Mouse (Mus musculus) ES-E14 (cell line): Measurements from ENCODE around the gene Rbm7. TPM values are rescaled to one million over a fixed set of nuclear protein-coding genes. Genes with fewer than 3 reads are reported as not detected.
"Not testable (repeated sequence)": the region's sequence is repeated elsewhere in the genome, so short reads cannot be mapped to it uniquely, and the experiment has no call there.

Source experiments
- DNase-seq: peaks from one replicate; pipeline ENCODE4 v3.0.0-alpha.2; 2013; ENCODE audit warnings: low read depth, low spot score
- H3K27ac ChIP-seq: 2 replicates; pipeline ENCODE4 v1.5.1; 2012; ENCODE audit warnings: low read depth, mild to moderate bottlenecking, low read length, moderate library complexity, mixed read lengths; ENCODE audit not compliant: poor library complexity, insufficient read depth, severe bottlenecking
- H3K36me3 ChIP-seq: 2 replicates; pipeline ENCODE4 v1.6.1; 2012; ENCODE audit warnings: mild to moderate bottlenecking, low read length, moderate library complexity, mixed read lengths; ENCODE audit not compliant: control insufficient read depth, poor library complexity, insufficient read depth, severe bottlenecking
- H3K4me1 ChIP-seq, 2 experiments: fragments of 150-350 bp in 1 of 2; sonication (generic) in 1 of 2; 2 replicates each; pipeline ENCODE4 v1.6.1; 2012; ENCODE audit warnings: low read length in 2 of 2, mild to moderate bottlenecking in 1 of 2, mixed read lengths in 1 of 2; ENCODE audit not compliant: control insufficient read depth in 2 of 2, insufficient read depth in 2 of 2, poor library complexity in 1 of 2
- H3K4me3 ChIP-seq, 2 experiments: fragments of 150-350 bp in 1 of 2; sonication (generic) in 1 of 2; 2 replicates each; pipeline ENCODE4 v1.5.1; 2012; ENCODE audit warnings: low read length in 2 of 2, low read depth in 1 of 2, mild to moderate bottlenecking in 1 of 2, mixed read lengths in 1 of 2; ENCODE audit not compliant: insufficient read depth in 1 of 2, poor library complexity in 1 of 2, severe bottlenecking in 1 of 2
- H3K9ac ChIP-seq: 2 replicates; pipeline ENCODE4 v1.6.1; 2012; ENCODE audit warnings: low read depth, mild to moderate bottlenecking, low read length, mixed read lengths; ENCODE audit not compliant: poor library complexity, insufficient read depth, severe bottlenecking
- H3K9me3 ChIP-seq: fragments of 150-350 bp; sonication (generic); 2 replicates; pipeline ENCODE4 v1.6.1; 2012; ENCODE audit warnings: low read depth, mild to moderate bottlenecking, low read length; ENCODE audit not compliant: control insufficient read depth, insufficient read depth
- CHD2 ChIP-seq: IDR thresholded peaks from 2 replicates; pipeline ENCODE4 v1.6.1; 2014; ENCODE audit warnings: mild to moderate bottlenecking, low read depth, low read length, inconsistent platforms
- HCFC1 ChIP-seq: IDR thresholded peaks from 2 replicates; pipeline ENCODE4 v1.6.1; 2012; ENCODE audit warnings: low read length, inconsistent platforms, borderline replicate concordance; ENCODE audit not compliant: insufficient read depth
- MAFK ChIP-seq: IDR thresholded peaks from 2 replicates; pipeline ENCODE4 v1.6.1; 2014; ENCODE audit warnings: mild to moderate bottlenecking, low read depth, low read length, inconsistent platforms; ENCODE audit not compliant: insufficient read depth
- ZC3H11A ChIP-seq: IDR thresholded peaks from 2 replicates; pipeline ENCODE4 v1.6.1; 2012; ENCODE audit warnings: low read depth, mild to moderate bottlenecking, inconsistent platforms, low read length, borderline replicate concordance
- ZNF384 ChIP-seq: IDR thresholded peaks from 2 replicates; pipeline ENCODE4 v1.6.1; 2012; ENCODE audit warnings: low read depth, low read length, inconsistent platforms
- in situ Hi-C, 2 experiments: fragments of 600-800 bp; cut with MboI; formaldehyde crosslinking; loops; one replicate each; pipeline ENCODE4 v1.15.1; 2025; ENCODE audit warnings: low sequenced_read_pairs in 2 of 2, inconsistent platforms in 1 of 2; ENCODE audit not compliant: unreplicated experiment in 2 of 2
- total RNA-seq: library from RNA; depleted of rRNA; stranded (reverse); fragments of 300-350 nt; gene quantifications from 2 replicates; pipeline ENCODE4 v1.2.3, GENCODE M21; 2012

The Rbm7 gene
- total RNA-seq, 1 experiment = 40.0 TPM

GRCm38 (mm10) chr9:48476236-48477165 lies 18.6 kb downstream of the Rbm7 start:
- H3K27ac ChIP-seq = no peak overlapping the region
- DNase-seq = no peak
- in situ Hi-C loops = no loop called here
- H3K9me3 ChIP-seq = no peaks in the 10 kb centered on the region
- TF ChIP-seq MAFK = no peak
- TF ChIP-seq ZNF384 = no peak
- no peak for TF ChIP-seq CHD2
- peaks cover 4 to 11% of the 10 kb centered on the region in 2 experiments for H3K4me1 ChIP-seq
- no peak overlapping the region for H3K9ac ChIP-seq
- H3K36me3 ChIP-seq = peaks cover 4% of the 10 kb centered on the region; the same call in 1 of the 2 replicates
- no peak overlapping the region for H3K4me3 ChIP-seq

- H3K36me3 ChIP-seq = peaks cover 15% of the 10 kb centered on the region
- TF ChIP-seq ZNF384 = no peak
- no peak for TF ChIP-seq CHD2
- TF ChIP-seq MAFK = no peak
- no peak for TF ChIP-seq ZC3H11A
- no peak for TF ChIP-seq HCFC1
- in situ Hi-C loops = no loop called here
Measured at GRCm38 (mm10) chr9:48474367-48474766, 20.7 kb downstream of the Rbm7 start.

DNA sequence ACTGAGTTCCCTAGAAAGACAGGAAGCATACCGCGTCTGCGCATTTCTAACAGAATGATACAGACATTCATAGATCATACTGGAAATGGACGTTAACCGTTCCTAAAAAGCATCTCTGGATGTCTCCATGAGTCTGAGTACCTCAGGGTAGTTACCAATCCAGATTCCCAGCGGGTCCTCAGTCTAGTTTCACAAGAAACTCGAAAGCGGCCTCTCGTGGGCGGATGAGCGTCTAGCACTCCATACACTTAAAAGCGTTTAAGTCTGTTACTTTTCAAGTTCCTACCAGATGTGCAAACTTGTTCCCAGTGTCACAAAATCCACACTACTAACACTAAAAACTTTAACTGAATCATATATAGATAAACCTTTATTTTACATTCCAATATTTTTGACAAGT lies 22.0 kb downstream of the Rbm7 start:
- peaks cover 15% of the 10 kb centered on the region for H3K36me3 ChIP-seq

More at GRCm38 (mm10) chr9:48474367-48474766, 20.7 kb downstream of the Rbm7 start:
- Histone ChIP-seq H3K9me3 (no peaks in the 10 kb centered on the region), H3K27ac (no peak overlapping the region), H3K4me1 (peaks cover 4 to 11% of the 10 kb centered on the region in 2 experiments), H3K9ac (no peak overlapping the region), H3K4me3 (peak overlapping the region in 1 of 2 experiments; percentile 23; a peak in 1 of 4 replicates)
- DNase-seq = no peak

DNA sequence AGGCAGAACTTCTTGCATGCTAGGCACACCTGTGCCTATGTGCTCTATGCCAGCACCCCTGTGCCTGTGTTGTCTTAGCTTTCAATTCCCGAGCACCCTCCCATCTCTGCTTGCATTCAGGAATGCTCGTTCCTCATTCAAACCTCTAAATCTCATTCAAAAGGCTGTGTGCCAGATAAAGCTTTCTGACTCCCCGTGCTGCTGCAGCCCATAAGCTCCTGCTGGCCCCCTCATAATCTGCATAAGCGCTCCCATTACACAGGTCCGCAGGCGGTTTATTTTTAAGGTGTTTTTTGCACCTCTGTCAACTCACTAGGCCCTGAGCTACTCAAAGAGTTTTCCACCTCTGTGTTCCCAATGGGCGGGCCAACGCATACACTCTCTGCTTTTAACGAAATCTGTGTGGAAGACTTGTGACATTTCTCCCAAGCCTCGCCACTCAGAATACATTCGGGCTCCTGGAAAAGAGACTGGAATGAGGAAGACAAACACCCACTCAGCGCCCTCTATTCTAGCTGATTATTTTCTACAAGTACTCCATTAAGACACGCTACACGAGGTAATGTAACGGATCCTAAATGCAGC lies 22.6 kb downstream of the Rbm7 start:
- Histone ChIP-seq H3K9me3 (no peaks in the 10 kb centered on the region), H3K4me3 (no peak overlapping the region), H3K9ac (no peak overlapping the region), H3K36me3 (peaks cover 15% of the 10 kb centered on the region), H3K27ac (no peak overlapping the region), H3K4me1 (peaks cover 4 to 11% of the 10 kb centered on the region in 2 experiments)
- in situ Hi-C loops = no loop called here
- no peak for TF ChIP-seq ZC3H11A
- no peak for TF ChIP-seq ZNF384
- TF ChIP-seq MAFK = no peak
- TF ChIP-seq CHD2 = no peak
- TF ChIP-seq HCFC1 = no peak
- DNase-seq = no peak

More for the DNA sequence above, 22.0 kb downstream of the Rbm7 start:
- Histone ChIP-seq H3K9me3 (no peaks in the 10 kb centered on the region), H3K27ac (no peak overlapping the region), H3K9ac (no peak overlapping the region), H3K4me3 (no peak overlapping the region), H3K4me1 (peaks cover 4 to 11% of the 10 kb centered on the region in 2 experiments)
- no peak for TF ChIP-seq ZC3H11A
- no peak for TF ChIP-seq MAFK
- no peak for TF ChIP-seq HCFC1
- TF ChIP-seq ZNF384 = no peak
- TF ChIP-seq CHD2 = no peak
- in situ Hi-C loops = no loop called here
- no peak for DNase-seq

GRCm38 (mm10) chr9:48467471-48467870 lies 27.6 kb downstream of the Rbm7 start:
- in situ Hi-C loops, H3K27ac ChIP-seq: not testable (repeated sequence)
- H3K36me3 ChIP-seq = peaks cover 15% of the 10 kb centered on the region

More at GRCm38 (mm10) chr9:48467471-48467870, 27.6 kb downstream of the Rbm7 start:
- H3K4me3 ChIP-seq, DNase-seq, H3K4me1 ChIP-seq, H3K9me3 ChIP-seq, H3K9ac ChIP-seq: not testable (repeated sequence)
